Mouse (Mus musculus) thymus, postnatal 36 days (tissue): ENCODE data around the gene Vmn2r74.

ENCODE experiments used
- DNase-seq, 2 experiments: peaks; one replicate each; pipeline ENCODE4 v3.0.0; 2022; ENCODE audit warnings: mixed read lengths in 2 of 2

The Vmn2r74 gene

DNA sequence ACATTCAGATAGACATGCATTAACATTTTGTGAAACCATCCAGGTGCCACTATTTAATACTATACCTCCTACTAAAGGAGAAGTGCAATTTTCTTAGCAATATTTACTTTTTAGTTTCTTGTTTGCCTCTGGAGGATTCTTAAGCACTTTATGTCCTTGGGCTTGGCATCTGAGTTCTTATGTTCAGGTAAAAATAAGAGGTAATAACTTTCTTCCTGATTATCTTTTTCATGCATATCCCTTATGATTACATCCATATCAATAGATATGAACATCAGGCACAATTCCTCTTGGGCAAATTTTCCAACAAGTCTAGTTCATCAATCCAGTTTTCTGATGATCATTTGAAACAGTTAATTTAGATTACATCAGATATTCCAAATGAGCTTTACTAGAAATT is at the start of gene Vmn2r74:
Vmn2r74 (minus strand) TSS at position 101 of the 400 bp plus-strand sequence.
- DNase-seq = no peak

DNA sequence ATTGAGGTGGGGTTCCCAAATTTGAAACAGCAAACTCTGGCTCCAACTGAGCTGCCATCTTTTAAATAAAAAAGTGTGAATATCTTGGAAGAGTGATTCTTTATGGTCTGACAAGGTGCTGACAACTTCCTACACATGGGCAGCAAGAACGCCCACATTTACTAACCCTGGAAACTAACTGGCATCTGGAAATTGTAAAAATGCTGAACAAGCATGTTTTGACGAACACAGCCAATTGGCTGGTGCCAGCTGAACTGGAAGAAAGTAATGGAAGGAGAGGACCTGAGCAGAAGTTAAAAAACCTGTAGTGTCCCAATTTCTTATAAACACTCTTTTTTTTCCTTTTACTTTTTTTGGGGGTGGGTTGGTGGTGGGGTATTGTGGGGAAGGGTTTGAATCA is 46.1 kb upstream of the Vmn2r74 start:
- DNase-seq = no peak
